Mouse (Mus musculus): ENCODE measurements around the gene Bcr. TPM values are rescaled to one million over a fixed set of nuclear protein-coding genes. Genes with fewer than 3 reads are reported as not detected.

Gene Bcr
- total RNA-seq, 2 experiments from 2014 or later: 5.0 to 6.0 TPM

GRCm38 (mm10) chr10:75233489-75233888, 173.1 kb downstream of the Bcr start:
- no peak for DNase-seq (ENCODE audit: low spot score)

Other genes with a start within 250 kb of the Bcr start
- under 1 TPM; 0.36 to 0.46 TPM for gene Gnaz, start 93.4 kb upstream of the Bcr start, total RNA-seq (2021)
- gene Rsph14, start 28.0 kb upstream of the Bcr start, total RNA-seq (2021): not detected
- gene Rab36, start 23.5 kb upstream of the Bcr start, total RNA-seq (2021): under 1 TPM; 0.28 to 0.32 TPM
- gene Specc1l, start 151.5 kb downstream of the Bcr start, total RNA-seq (2021): 10 to 100 TPM; 42.0 to 45.8 TPM